ENCODE assay signal across 12 mouse cellular contexts in genomic region chr16:26003261-26003660, GRCm38 (mm10).
DNase-seq lines count a peak whose midpoint lies in the region; ATAC-seq and TF ChIP-seq lines count a peak whose summit lies in the region.
"Had no signal": no experiment of that assay in that cellular context is flagged by ENCODE, and none has a peak within 500 bp of the region (broad histone marks: within the 10 kb centered on the region; RNA-seq: fewer than 3 reads in every experiment).

No protein-coding gene starts in this region.

- intact Hi-C loops in heart, postnatal 25 days (cut with DNase I), result no loop called here
- intact Hi-C loops in heart, postnatal 10 days (cut with DNase I), result no loop called here

- no peak overlapping the region for H3K9ac ChIP-seq in lung, postnatal 0 days (replicated peaks; ENCODE audit: low read depth)

- TF ChIP-seq CTCF in lung, postnatal 0 days (IDR thresholded peaks at IDR 0.05), result no peak

- H3K4me1 ChIP-seq in lung, postnatal 0 days (ENCODE audit: insufficient read depth, low read depth, low read length), result no peaks in the 10 kb centered on the region

- ATAC-seq in lung, postnatal 0 days, result peak; percentile 26

- H3K27me3 ChIP-seq in lung, postnatal 0 days (replicated peaks; ENCODE audit: insufficient read depth, low read length), result no peaks in the 10 kb centered on the region

- H3K27ac ChIP-seq in lung, postnatal 0 days (ENCODE audit: low read length), result no peak overlapping the region
- H3K27ac ChIP-seq: layer of hippocampus, adult 2 months; macrophage had no signal

- 33% methylated on average over 4 of the region's 4 CpGs for WGBS in lung, postnatal 0 days

- no peaks in the 10 kb centered on the region for H3K9me3 ChIP-seq in lung, postnatal 0 days (ENCODE audit: low read length)

- peak; percentile 15 for DNase-seq in heart, adult 8-10 months (ENCODE audit: low spot score)
- no peak for DNase-seq in heart, postnatal 25 days (ENCODE audit: low spot score)
- peak; percentile 21 for DNase-seq in lung, postnatal 0 days (ENCODE audit: low spot score)
- DNase-seq in lung, postnatal 25 days (ENCODE audit: low spot score), result no peak
- peak; percentile 17 for DNase-seq in adrenal gland, postnatal 14 days
- DNase-seq in heart, postnatal 10 days, result peak; percentile 12 to 13
- no peak for DNase-seq in spleen, adult 12 weeks (ENCODE audit: low spot score)
- DNase-seq: gastrocnemius, postnatal 10 days; spleen, adult 18-20 months; thymus, postnatal 14 days had no signal

- no peak for TF ChIP-seq EP300 in lung, postnatal 0 days (IDR thresholded peaks at IDR 0.05)

- no peak overlapping the region for H3K4me3 ChIP-seq in lung, postnatal 0 days (ENCODE audit: low read depth, low read length)
- H3K4me3 ChIP-seq: layer of hippocampus, adult 2 months had no signal

- H3K4me2 ChIP-seq in lung, postnatal 0 days (replicated peaks; ENCODE audit: low read depth, low read length), result no peak overlapping the region

- no peaks in the 10 kb centered on the region for H3K36me3 ChIP-seq in lung, postnatal 0 days (ENCODE audit: insufficient read depth, low read length)

Comparison
In these comparisons a context has a peak if more than half of its experiments do, and no peak if none do; other contexts are left out.
1. DNase-seq: peak in heart, adult 8-10 months (single experiment), lung, postnatal 0 days (single experiment), adrenal gland, postnatal 14 days (single experiment) and heart, postnatal 10 days (2 of 2); none in heart, postnatal 25 days (single experiment), lung, postnatal 25 days (single experiment) and spleen, adult 12 weeks (single experiment).